In genomic region chr4:124683474-124683873, GRCm38 (mm10) we compare ENCODE assay signal across 27 mouse cellular contexts. TPM values are rescaled to one million over a fixed set of nuclear protein-coding genes. Genes with fewer than 3 reads are reported as not detected.
"Had no signal": no experiment of that assay in that cellular context is flagged by ENCODE, and none has a peak within 500 bp of the region (broad histone marks: within the 10 kb centered on the region; RNA-seq: fewer than 3 reads in every experiment).

No protein-coding gene starts in this region.

- H3K4me2 ChIP-seq: limb, embryonic 12.5 days; limb, embryonic 15.5 days; liver, embryonic 11.5 days; lung, embryonic 14.5 days; midbrain, embryonic 13.5 days; neural tube, embryonic 13.5 days; stomach, embryonic 15.5 days had no signal

- H3K4me1 ChIP-seq: limb, embryonic 12.5 days; limb, embryonic 15.5 days; midbrain, embryonic 10.5 days; midbrain, embryonic 13.5 days; neural tube, embryonic 13.5 days; stomach, embryonic 15.5 days had no signal

- DNase-seq: kidney, adult 9 months; kidney, postnatal 14 days; kidney, postnatal 4 days; left cerebral cortex, postnatal 4 days; liver, postnatal 0 days; lung, embryonic 14.5 days; retina, postnatal 1 day; right cerebral cortex, postnatal 25 days; spleen, adult 18-20 months; thymus, adult 18-20 months; thymus, postnatal 14 days; thymus, postnatal 4 days had no signal

- H3K9ac ChIP-seq: limb, embryonic 12.5 days; limb, embryonic 15.5 days; liver, embryonic 14.5 days; liver, postnatal 0 days; lung, embryonic 14.5 days; midbrain, embryonic 13.5 days; neural tube, embryonic 13.5 days; stomach, embryonic 15.5 days had no signal

- H3K9me3 ChIP-seq: limb, embryonic 12.5 days; limb, embryonic 15.5 days; megakaryocyte, embryonic 14.5 days; midbrain, embryonic 10.5 days; midbrain, embryonic 13.5 days; neural tube, embryonic 13.5 days; stomach, embryonic 15.5 days had no signal

- H3K27me3 ChIP-seq: limb, embryonic 12.5 days; limb, embryonic 15.5 days; megakaryocyte, embryonic 14.5 days; midbrain, embryonic 13.5 days; neural tube, embryonic 13.5 days; stomach, embryonic 15.5 days had no signal

- H3K27ac ChIP-seq: limb, embryonic 12.5 days; limb, embryonic 15.5 days; liver, embryonic 14.5 days; macrophage; midbrain, embryonic 10.5 days; midbrain, embryonic 13.5 days; neural tube, embryonic 13.5 days; stomach, embryonic 15.5 days had no signal

- H3K4me3 ChIP-seq: limb, embryonic 12.5 days; limb, embryonic 15.5 days; megakaryocyte, embryonic 14.5 days; midbrain, embryonic 10.5 days; midbrain, embryonic 13.5 days; myocyte; neural tube, embryonic 13.5 days; stomach, embryonic 15.5 days had no signal

- ATAC-seq: liver, postnatal 0 days; lung, postnatal 0 days; midbrain, embryonic 13.5 days; midbrain, embryonic 16.5 days had no signal

RNA-seq across cellular contexts. Expression of gene Pou3f1, which starts 26.9 kb away (rescaled TPM):
- total RNA-seq: monocyte, adult 5-6 weeks; neutrophil, adult 5-6 weeks had no signal
- polyA plus RNA-seq: liver, postnatal 0 days had no signal
